Mouse (Mus musculus) kidney, adult 2 months (tissue): ENCODE measurements at regions not wholly inside any gene's neighbourhood (a gene's known extent, or its start where the extent isn't known, plus 50 kb on each side); places are given as distances from the start of the nearest gene placed in this dataset.

Experiments
- CTCF ChIP-seq: fragments of 200-500 bp; conservative IDR thresholded peaks from 2 replicates; pipeline ENCODE4 v1.5.1; 2011; ENCODE audit warnings: low read depth, mild to moderate bottlenecking, control low read depth, low read length, moderate library complexity, mixed read lengths; ENCODE audit not compliant: insufficient read depth, insufficient read length
- POLR2A ChIP-seq: fragments of 200-500 bp; IDR thresholded peaks from one replicate; pipeline ENCODE4 v1.6.1; 2011; ENCODE audit warnings: low read depth, low read length, control low read depth

GRCm38 (mm10) chr15:7012446-7012845 lies 78.0 kb upstream of the Lifr start:
- no peak for TF ChIP-seq POLR2A
- TF ChIP-seq CTCF, result no peak
